Mouse (Mus musculus) myocyte (in vitro differentiated cells): ENCODE measurements at regions not wholly inside any gene's neighbourhood (a gene's known extent, or its start where the extent isn't known, plus 50 kb on each side); places are given as distances from the start of the nearest gene placed in this dataset.

Source experiments
- CEBPB ChIP-seq: IDR thresholded peaks from 2 replicates; pipeline ENCODE4 v1.6.1; 2011; ENCODE audit warnings: mild to moderate bottlenecking, moderate library complexity; ENCODE audit not compliant: poor library complexity, insufficient read depth, severe bottlenecking
- MYOD1 ChIP-seq, 3 experiments: IDR thresholded peaks; one replicate each; pipeline ENCODE4 v1.6.1; 2011; ENCODE audit warnings: control low read depth in 2 of 3, low read depth in 2 of 3, mild to moderate bottlenecking in 2 of 3, moderate library complexity in 1 of 3; ENCODE audit not compliant: insufficient read length in 2 of 3, control insufficient read depth in 1 of 3
- POLR2A ChIP-seq: IDR thresholded peaks from one replicate; pipeline ENCODE4 v1.6.1; 2011; ENCODE audit warnings: low read depth, mild to moderate bottlenecking, control low read depth, moderate library complexity; ENCODE audit not compliant: insufficient read length
- POLR2AphosphoS2 ChIP-seq: IDR thresholded peaks from one replicate; pipeline ENCODE4 v1.6.1; 2011; ENCODE audit warnings: low read depth, control low read depth; ENCODE audit not compliant: insufficient read length
- TCF12 ChIP-seq: IDR thresholded peaks from one replicate; pipeline ENCODE4 v1.6.1; 2011; ENCODE audit warnings: mild to moderate bottlenecking, control low read depth; ENCODE audit not compliant: poor library complexity, insufficient read depth, severe bottlenecking
- TCF3 ChIP-seq: IDR thresholded peaks from one replicate; pipeline ENCODE4 v1.6.1; 2011; ENCODE audit warnings: low read depth, control low read depth; ENCODE audit not compliant: insufficient read length
- USF1 ChIP-seq: IDR thresholded peaks from one replicate; pipeline ENCODE4 v1.6.1; 2011; ENCODE audit warnings: low read depth, mild to moderate bottlenecking, control low read depth, moderate library complexity

DNA sequence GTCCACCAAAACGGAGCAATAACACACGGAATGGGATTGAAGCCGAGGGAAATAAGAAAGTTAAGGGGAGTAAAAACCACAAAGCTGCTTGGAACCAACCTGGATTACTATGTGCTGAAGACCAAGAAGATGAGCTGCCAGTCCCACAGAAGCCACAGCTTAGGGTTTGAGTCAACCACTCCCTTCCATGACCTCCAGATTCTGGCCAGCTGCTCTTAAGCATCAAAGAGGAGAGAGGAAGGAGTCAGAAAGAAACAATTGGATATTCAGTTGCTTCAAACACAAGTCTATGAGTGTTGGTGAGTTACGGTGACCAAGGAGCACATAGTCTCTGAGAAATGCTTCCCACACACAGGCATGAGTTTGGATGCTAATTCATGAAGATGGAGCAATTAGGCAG, 99.7 kb upstream of the Egflam start:
- no peak for TF ChIP-seq POLR2AphosphoS2
- peak; percentile 38 to 73 (median 71) for TF ChIP-seq MYOD1 (IDR thresholded peaks at IDR 0.05; ENCODE audit: control insufficient read depth in 1 of 3, insufficient read length in 2 of 3, low read depth in 2 of 3)
- no peak for TF ChIP-seq CEBPB
- no peak for TF ChIP-seq TCF12
- no peak for TF ChIP-seq USF1
- TF ChIP-seq POLR2A, result no peak
- no peak for TF ChIP-seq TCF3
